Mouse (Mus musculus): Measurements from ENCODE around the gene Palm.

Gene Palm

GRCm38 (mm10) chr10:79823011-79823410 is 29.6 kb downstream of the Palm start:
- no peak for DNase-seq (ENCODE audit: low spot score in 2 of 2)

GRCm38 (mm10) chr10:79824413-79824812 is 31.0 kb downstream of the Palm start:
- no peak for DNase-seq (ENCODE audit: low spot score in 2 of 2)

GRCm38 (mm10) chr10:79831583-79831982 is 38.2 kb downstream of the Palm start:
- DNase-seq (ENCODE audit: low spot score in 2 of 2) = no peak

- DNase-seq (ENCODE audit: low spot score in 2 of 2) = no peak
Observed at GRCm38 (mm10) chr10:79832026-79832785, 38.8 kb downstream of the Palm start.

GRCm38 (mm10) chr10:79832786-79833181 is 39.4 kb downstream of the Palm start:
- no peak for DNase-seq (ENCODE audit: low spot score in 2 of 2)

- DNase-seq (ENCODE audit: low spot score in 2 of 2) = peak in 1 of 2 experiments; percentile 64
Observed at GRCm38 (mm10) chr10:79834769-79835398, 41.5 kb downstream of the Palm start.

- DNase-seq (ENCODE audit: low spot score in 2 of 2) = no peak
Observed at GRCm38 (mm10) chr10:79836918-79837317, 43.5 kb downstream of the Palm start.

GRCm38 (mm10) chr10:79838151-79838550 is 44.8 kb downstream of the Palm start:
- no peak for DNase-seq (ENCODE audit: low spot score in 2 of 2)

- no peak for DNase-seq (ENCODE audit: low spot score in 2 of 2)
Observed at GRCm38 (mm10) chr10:79840091-79840490, 46.7 kb downstream of the Palm start.

GRCm38 (mm10) chr10:79840644-79841551 is 47.5 kb downstream of the Palm start:
- peak; percentile 60 to 83 for DNase-seq (ENCODE audit: low spot score in 2 of 2)

GRCm38 (mm10) chr10:79842322-79842721 is 49.0 kb downstream of the Palm start:
- no peak for DNase-seq (ENCODE audit: low spot score in 2 of 2)

GRCm38 (mm10) chr10:79843476-79843875 is 50.1 kb downstream of the Palm start:
- no peak for DNase-seq (ENCODE audit: low spot score in 2 of 2)

GRCm38 (mm10) chr10:79846553-79846952 is 53.2 kb downstream of the Palm start:
- DNase-seq (ENCODE audit: low spot score in 2 of 2) = no peak

- DNase-seq (ENCODE audit: low spot score in 2 of 2) = no peak
Observed at GRCm38 (mm10) chr10:79849941-79850628, 56.7 kb downstream of the Palm start.

GRCm38 (mm10) chr10:79851653-79852052 is 58.3 kb downstream of the Palm start:
- no peak for DNase-seq (ENCODE audit: low spot score in 2 of 2)

- DNase-seq (ENCODE audit: low spot score in 2 of 2) = no peak
Observed at GRCm38 (mm10) chr10:79852107-79852789, 58.9 kb downstream of the Palm start.

- no peak for DNase-seq (ENCODE audit: low spot score in 2 of 2)
Observed at GRCm38 (mm10) chr10:79852827-79853226, 59.5 kb downstream of the Palm start.

GRCm38 (mm10) chr10:79853392-79853791 is 60.0 kb downstream of the Palm start:
- peak; percentile 67 to 86 for DNase-seq (ENCODE audit: low spot score in 2 of 2)

- peak; percentile 99 to 100 for DNase-seq (ENCODE audit: low spot score in 2 of 2)
Observed at GRCm38 (mm10) chr10:79853860-79854795, 60.8 kb downstream of the Palm start, which contains the start of gene Ptbp1. TSS of gene Ptbp1 (plus strand) at chr10:79854427.
